In genomic region chr7:28933825-28934224, GRCm38 (mm10) we compare ENCODE assay signal across 19 mouse cellular contexts. TPM values are rescaled to one million over a fixed set of nuclear protein-coding genes. Genes with fewer than 3 reads are reported as not detected.
DNase-seq lines count a peak whose midpoint lies in the region; ATAC-seq and TF ChIP-seq lines count a peak whose summit lies in the region.
"Had no signal": no experiment of that assay in that cellular context is flagged by ENCODE, and none has a peak within 500 bp of the region (broad histone marks: within the 10 kb centered on the region; RNA-seq: fewer than 3 reads in every experiment).

No protein-coding gene starts in this region.

- no peak overlapping the region for H3K4me2 ChIP-seq in intestine, embryonic 16.5 days (ENCODE audit: low read depth, low read length)
- H3K4me2 ChIP-seq: hindbrain, embryonic 13.5 days had no signal

- H3K9ac ChIP-seq in ES-Bruce4 (ENCODE audit: low read depth, poor library complexity, severe bottlenecking): no peak overlapping the region
- no peak overlapping the region for H3K9ac ChIP-seq in intestine, embryonic 16.5 days (ENCODE audit: low read depth, low read length)
- H3K9ac ChIP-seq: hindbrain, embryonic 13.5 days had no signal

- no peak for TF ChIP-seq CTCF in kidney, adult 2 months (conservative IDR thresholded peaks at IDR 0.05; ENCODE audit: insufficient read depth, insufficient read length, low read depth, low read length)
- TF ChIP-seq CTCF in ES-Bruce4 (IDR thresholded peaks at IDR 0.05; ENCODE audit: low read depth, low read length): no peak

- no peak for TF ChIP-seq EP300 in ES-Bruce4 (IDR thresholded peaks at IDR 0.05; ENCODE audit: insufficient read depth, low read depth, low read length)

- TF ChIP-seq POLR2A in kidney, adult 2 months (IDR thresholded peaks at IDR 0.05; ENCODE audit: low read depth, low read length): no peak
- TF ChIP-seq POLR2A in ES-Bruce4 (IDR thresholded peaks at IDR 0.05; ENCODE audit: insufficient read depth, low read length): no peak

- H3K27ac ChIP-seq in kidney, adult 2 months (ENCODE audit: insufficient read depth, low read depth, low read length): peak overlapping the region; percentile 1; the same call in 1 of the 2 replicates
- H3K27ac ChIP-seq in ES-Bruce4 (ENCODE audit: insufficient read depth, low read length): peak overlapping the region; percentile 4
- H3K27ac ChIP-seq in intestine, embryonic 16.5 days (ENCODE audit: low read length): peak overlapping the region; percentile 72
- H3K27ac ChIP-seq: hindbrain, embryonic 13.5 days; left cerebral cortex, adult 2 months had no signal

- DNase-seq in heart, adult 11 months: peak; percentile 91
- DNase-seq in heart, adult 9 months (ENCODE audit: low spot score in 2 of 2): no peak
- no peak for DNase-seq in kidney, adult 2 months
- no peak for DNase-seq in kidney, adult 11 months
- no peak for DNase-seq in right cerebral cortex, adult 18-20 months
- no peak for DNase-seq in neural tube, embryonic 10.5 days (ENCODE audit: extremely low spot score, low spot score)
- DNase-seq: cerebellum, adult 2 months; gastrocnemius, postnatal 36 days; kidney, postnatal 14 days; layer of hippocampus, adult 9-11 months; left cerebral cortex, postnatal 4 days; lung, postnatal 10 days; midbrain, embryonic 14.5 days had no signal

- peaks cover 83% of the 10 kb centered on the region for H3K4me1 ChIP-seq in kidney, adult 2 months (ENCODE audit: control insufficient read depth, insufficient read depth, low read length)
- peaks cover 20% of the 10 kb centered on the region for H3K4me1 ChIP-seq in ES-Bruce4 (ENCODE audit: control insufficient read depth, insufficient read depth, low read length)
- peaks cover 67% of the 10 kb centered on the region for H3K4me1 ChIP-seq in intestine, embryonic 16.5 days (ENCODE audit: control insufficient read depth, insufficient read depth, low read length)

- 70% methylated on average over 2 of the region's 2 CpGs for WGBS in kidney, adult 2 months
- WGBS in intestine, embryonic 16.5 days: 96% methylated on average over 2 of the region's 2 CpGs

- no peak overlapping the region for H3K4me3 ChIP-seq in kidney, adult 2 months (ENCODE audit: insufficient read depth, low read depth, low read length)
- no peak overlapping the region for H3K4me3 ChIP-seq in ES-Bruce4 (ENCODE audit: low read depth, low read length)
- H3K4me3 ChIP-seq in intestine, embryonic 16.5 days (ENCODE audit: low read length): no peak overlapping the region
- H3K4me3 ChIP-seq: hindbrain, embryonic 13.5 days; left cerebral cortex, adult 2 months had no signal

- no peaks in the 10 kb centered on the region for H3K36me3 ChIP-seq in kidney, adult 2 months (ENCODE audit: control insufficient read depth, insufficient read depth, low read length)
- no peaks in the 10 kb centered on the region; the same call in 1 of the 2 replicates for H3K36me3 ChIP-seq in ES-Bruce4 (ENCODE audit: control insufficient read depth, insufficient read depth, low read length, poor library complexity, severe bottlenecking)
- peaks cover 2% of the 10 kb centered on the region; the same call in 1 of the 2 replicates for H3K36me3 ChIP-seq in intestine, embryonic 16.5 days (ENCODE audit: control insufficient read depth, insufficient read depth, low read length)
- H3K36me3 ChIP-seq: hindbrain, embryonic 13.5 days had no signal

- no peaks in the 10 kb centered on the region for H3K27me3 ChIP-seq in kidney, adult 2 months (replicated peaks; ENCODE audit: control insufficient read depth, insufficient read depth, low read length)
- no peaks in the 10 kb centered on the region for H3K27me3 ChIP-seq in ES-Bruce4 (ENCODE audit: control insufficient read depth, insufficient read depth, low read length, poor library complexity, severe bottlenecking)
- no peaks in the 10 kb centered on the region for H3K27me3 ChIP-seq in intestine, embryonic 16.5 days (replicated peaks; ENCODE audit: control insufficient read depth, insufficient read depth, low read length)
- H3K27me3 ChIP-seq: hindbrain, embryonic 13.5 days had no signal

- ATAC-seq in intestine, embryonic 16.5 days: no peak
- ATAC-seq: forebrain, embryonic 14.5 days; inflammation-experienced regulatory T-cells, adult 6 months had no signal

- no peaks in the 10 kb centered on the region for H3K9me3 ChIP-seq in ES-Bruce4 (replicated peaks; ENCODE audit: control insufficient read depth, insufficient read depth, low read length, poor library complexity, severe bottlenecking)
- H3K9me3 ChIP-seq in intestine, embryonic 16.5 days (ENCODE audit: control insufficient read depth, low read length): no peaks in the 10 kb centered on the region
- H3K9me3 ChIP-seq: hindbrain, embryonic 13.5 days had no signal

RNA-seq across cellular contexts. Expression of gene Actn4, which starts 28.3 kb away (rescaled TPM):
- polyA plus RNA-seq in kidney, adult 2 months (2012; rRNA removed): 340 and 367 TPM in 2 replicates
- 318 and 324 TPM in 2 replicates for polyA plus RNA-seq in ES-Bruce4 (2011; ENCODE audit: insufficient read depth, insufficient read length, low read depth, missing spikeins)
- 402 and 447 TPM in 2 replicates for polyA plus RNA-seq in intestine, embryonic 16.5 days (2015; fragmentation: Nextera tagmentation; extraction: Ambion mirVana)

RNA-seq across cellular contexts. Expression of gene Eif3k, which starts 47.8 kb away (rescaled TPM):
- 321 and 343 TPM in 2 replicates for polyA plus RNA-seq in kidney, adult 2 months (2012; rRNA removed)
- polyA plus RNA-seq in ES-Bruce4 (2011; ENCODE audit: insufficient read depth, insufficient read length, low read depth, missing spikeins): 409 and 413 TPM in 2 replicates
- 355 and 362 TPM in 2 replicates for polyA plus RNA-seq in intestine, embryonic 16.5 days (2015; fragmentation: Nextera tagmentation; extraction: Ambion mirVana)

RNA-seq across cellular contexts. Expression of gene Map4k1, which starts 48.0 kb away (rescaled TPM):
- 2.3 and 6.2 TPM in 2 replicates for polyA plus RNA-seq in kidney, adult 2 months (2012; rRNA removed)
- polyA plus RNA-seq in ES-Bruce4 (2011; ENCODE audit: insufficient read depth, insufficient read length, low read depth, missing spikeins): 33.2 and 36.3 TPM in 2 replicates
- 6.9 and 7.3 TPM in 2 replicates for polyA plus RNA-seq in intestine, embryonic 16.5 days (2015; fragmentation: Nextera tagmentation; extraction: Ambion mirVana)

RNA-seq across cellular contexts. Expression of gene Capn12, which starts 52.6 kb away (rescaled TPM):
- 0.11 and 0.24 TPM in 2 replicates for polyA plus RNA-seq in kidney, adult 2 months (2012; rRNA removed)
- polyA plus RNA-seq in ES-Bruce4 (2011; ENCODE audit: insufficient read depth, insufficient read length, low read depth, missing spikeins): 0.21 and 0.33 TPM in 2 replicates
- 0.29 and 0.39 TPM in 2 replicates for polyA plus RNA-seq in intestine, embryonic 16.5 days (2015; fragmentation: Nextera tagmentation; extraction: Ambion mirVana)

Comparison
In these comparisons a context has a peak if more than half of its experiments do, and no peak if none do; other contexts are left out.
1. H3K27ac ChIP-seq: peak in every context shown above with its lines; median percentile 72 in intestine, embryonic 16.5 days; 4 in ES-Bruce4; 1 in kidney, adult 2 months.